Mouse (Mus musculus): ENCODE results near the gene Nfe2l1. TPM values are rescaled to one million over a fixed set of nuclear protein-coding genes. Genes with fewer than 3 reads are reported as not detected.
A peak's percentile ranks its signal among the peaks of the same experiment; 100 is the strongest.
"Not testable (repeated sequence)": the region's sequence is repeated elsewhere in the genome, so short reads cannot be mapped to it uniquely, and the experiment has no call there.

Gene Nfe2l1
- polyA plus RNA-seq, 1 experiment from 2014 or later = 66.5 TPM

DNA sequence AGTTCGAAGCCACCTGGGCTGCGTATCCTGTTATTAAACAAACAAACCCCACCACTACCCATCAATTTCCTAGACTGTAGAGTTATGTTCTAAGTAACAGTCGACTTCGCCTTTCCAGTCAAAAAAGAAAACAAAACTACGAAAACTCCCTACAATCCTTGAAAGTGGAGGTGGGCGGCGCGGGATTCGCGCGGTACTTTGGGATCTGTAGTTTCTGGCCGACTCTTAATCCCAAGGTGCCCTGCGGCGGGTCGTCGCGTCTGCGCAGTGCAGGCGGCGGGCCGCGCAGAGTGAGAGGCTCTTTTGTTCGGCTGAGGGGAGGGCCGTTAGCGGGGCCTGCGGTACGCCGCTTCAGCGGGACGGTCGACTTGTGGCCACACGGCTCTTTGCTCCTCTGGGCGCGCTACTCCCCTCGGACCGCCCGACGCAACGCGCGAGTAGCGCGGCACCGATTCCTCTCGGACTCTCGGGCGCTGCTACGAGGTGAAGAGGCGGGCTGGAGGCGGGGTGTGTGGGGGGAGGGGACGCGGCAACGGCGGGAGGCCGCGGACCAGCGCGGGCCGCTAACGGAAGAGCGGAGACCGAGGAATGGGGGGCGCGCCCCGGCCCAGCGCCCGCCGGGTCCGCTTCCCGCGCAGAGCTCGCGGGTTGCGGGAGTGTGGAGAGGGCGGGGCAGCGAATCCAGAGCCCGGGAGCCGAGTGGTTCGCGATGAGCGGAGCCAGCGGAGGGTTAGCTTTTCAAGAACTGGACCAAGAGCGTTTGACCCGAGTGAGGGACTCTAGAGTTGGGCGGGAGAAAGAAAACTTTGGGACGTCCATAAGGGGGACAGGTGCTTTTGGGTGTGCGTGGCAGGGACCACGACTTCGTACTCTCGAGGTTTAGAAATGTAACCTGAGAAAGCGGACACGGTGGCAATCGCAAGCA is 40.6 kb downstream of the Nfe2l1 start, which contains the start of gene Cbx1:
TSS of gene Cbx1 (plus strand) at position 257 of the 925 bp plus-strand sequence.
- Histone ChIP-seq H3K4me2 (peak within 1 kb of the TSS; percentile 82), H3K36me3 (no peaks in the 10 kb centered on the region), H3K4me1 (replicated peaks) (peaks cover 50% of the 10 kb centered on the region), H3K9me3 (no peaks in the 10 kb centered on the region), H3K27me3 (no peaks in the 10 kb centered on the region), H3K9ac (peak within 1 kb of the TSS; percentile 89), H3K27ac (replicated peaks) (peak within 1 kb of the TSS; percentile 94), H3K4me3 (peak within 1 kb of the TSS; percentile 94)
- WGBS = 1% methylated on average over 88 of the region's 93 CpGs
- ATAC-seq (ENCODE audit: low read depth) = peak; percentile 97

DNA sequence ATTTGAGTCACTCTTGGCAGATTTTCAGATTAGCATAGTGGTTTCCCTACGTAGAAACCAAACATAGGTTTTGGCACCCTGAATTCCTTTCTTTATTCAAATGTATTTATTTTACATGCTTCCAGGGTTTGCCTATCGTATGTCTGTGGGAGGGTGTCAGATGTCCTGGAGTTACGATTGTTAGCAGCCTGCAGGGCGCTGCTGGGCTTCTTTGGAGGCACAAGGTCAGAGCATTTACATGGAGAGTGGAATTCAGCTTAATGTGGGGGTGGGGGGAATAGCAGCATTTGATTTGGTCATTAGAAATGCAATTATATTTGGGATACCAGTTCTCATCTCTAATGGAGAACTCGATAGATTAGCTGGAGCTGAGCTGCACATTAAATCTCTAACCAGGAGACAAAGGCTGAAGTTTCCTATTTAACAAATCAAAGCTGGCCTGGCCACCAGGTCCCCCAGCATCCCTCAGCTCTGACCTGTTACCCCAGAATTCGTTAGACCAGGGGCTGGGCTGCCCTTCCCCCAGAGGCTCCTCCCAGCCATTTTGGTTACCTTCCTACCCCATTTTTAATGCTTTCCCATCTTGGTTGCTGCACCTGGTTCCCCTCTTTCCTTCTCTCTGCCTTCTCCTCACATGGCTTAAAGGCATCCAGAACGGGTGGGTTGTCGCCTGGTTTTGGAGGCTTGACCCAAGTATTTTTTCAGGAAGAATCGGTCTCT is 42.9 kb downstream of the Nfe2l1 start:
- Histone ChIP-seq H3K4me3 (no peak overlapping the region), H3K9ac (no peak overlapping the region), H3K9me3 (no peaks in the 10 kb centered on the region), H3K27me3 (no peaks in the 10 kb centered on the region), H3K36me3 (no peaks in the 10 kb centered on the region), H3K4me2 (no peak overlapping the region), H3K4me1 (replicated peaks) (peaks cover 27% of the 10 kb centered on the region), H3K27ac (replicated peaks) (no peak overlapping the region)
- ATAC-seq (ENCODE audit: low read depth) = no peak
- WGBS = 37% methylated on average over 9 of the region's 9 CpGs

DNA sequence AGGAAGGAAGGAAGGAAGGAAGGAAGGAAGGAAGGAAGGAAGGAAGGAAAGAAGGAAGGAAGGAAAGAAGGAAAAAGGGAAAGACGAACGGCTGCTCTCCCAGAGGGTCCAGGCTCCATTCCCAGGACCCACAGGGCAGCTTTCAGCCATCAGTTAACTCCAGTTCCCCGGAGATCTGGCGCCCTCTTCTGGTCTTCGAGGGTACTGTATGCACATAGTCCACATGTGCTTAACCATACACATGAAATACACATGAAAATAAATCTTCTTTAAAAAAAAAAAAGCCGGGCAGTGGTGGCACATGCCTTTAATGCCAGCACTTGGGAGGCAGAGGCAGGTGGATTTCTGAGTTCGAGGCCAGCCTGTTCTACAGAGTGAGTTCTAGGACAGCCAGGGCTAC is 44.9 kb downstream of the Nfe2l1 start:
- H3K36me3 ChIP-seq; H3K4me2 ChIP-seq; H3K4me1 ChIP-seq (replicated peaks); H3K4me3 ChIP-seq; ATAC-seq (ENCODE audit: low read depth); H3K9ac ChIP-seq; H3K9me3 ChIP-seq; H3K27ac ChIP-seq (replicated peaks); H3K27me3 ChIP-seq: not testable (repeated sequence)
- WGBS = 8% methylated on average over 7 of the region's 7 CpGs

DNA sequence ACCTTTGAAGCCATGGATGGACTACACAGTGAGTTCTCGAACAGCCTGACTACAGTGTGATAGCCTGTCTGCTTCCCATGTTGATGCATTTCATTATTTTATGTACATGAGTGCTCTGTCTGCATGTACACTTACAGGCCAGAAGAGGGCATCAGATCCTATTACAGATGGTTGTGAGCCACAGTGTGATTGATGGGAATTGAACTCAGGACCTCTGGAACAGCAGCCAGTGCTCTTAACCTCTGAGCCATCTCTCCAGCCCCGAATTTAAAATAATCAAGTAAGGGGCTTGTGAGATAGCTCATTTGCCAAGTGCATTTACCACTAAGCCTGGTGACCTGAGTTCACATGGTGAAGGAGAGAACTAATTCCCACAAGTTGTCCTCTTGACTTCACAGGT is 48.3 kb downstream of the Nfe2l1 start:
- H3K9me3 ChIP-seq = no peaks in the 10 kb centered on the region
- no peaks in the 10 kb centered on the region for H3K27me3 ChIP-seq
- H3K27ac ChIP-seq (replicated peaks) = no peak overlapping the region
- no peak overlapping the region for H3K4me2 ChIP-seq
- 83% methylated on average over 2 of the region's 2 CpGs for WGBS
- H3K36me3 ChIP-seq = no peaks in the 10 kb centered on the region
- H3K9ac ChIP-seq = no peak overlapping the region
- ATAC-seq (ENCODE audit: low read depth) = no peak
- no peak overlapping the region for H3K4me3 ChIP-seq
- H3K4me1 ChIP-seq (replicated peaks) = peaks cover 11% of the 10 kb centered on the region

DNA sequence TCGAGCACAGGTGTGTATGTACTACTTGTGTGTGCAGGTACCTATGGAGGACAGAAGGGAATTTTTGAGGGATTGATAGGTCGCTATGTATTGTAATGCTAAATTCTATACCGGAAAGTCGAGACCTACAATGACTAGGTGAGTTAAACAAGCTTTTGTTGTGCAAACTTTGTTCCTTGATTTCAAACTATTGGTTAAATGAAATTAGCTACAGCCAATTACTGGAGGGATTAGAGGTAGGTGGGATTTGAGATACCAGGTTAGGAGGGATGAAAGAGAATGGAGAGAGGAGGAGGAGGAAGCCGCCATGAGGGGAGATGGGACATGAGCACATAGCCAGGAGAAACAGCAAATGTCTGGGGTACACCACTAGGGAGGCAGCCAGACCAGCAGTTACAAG is 49.5 kb downstream of the Nfe2l1 start:
- no peak for ATAC-seq (ENCODE audit: low read depth)

DNA sequence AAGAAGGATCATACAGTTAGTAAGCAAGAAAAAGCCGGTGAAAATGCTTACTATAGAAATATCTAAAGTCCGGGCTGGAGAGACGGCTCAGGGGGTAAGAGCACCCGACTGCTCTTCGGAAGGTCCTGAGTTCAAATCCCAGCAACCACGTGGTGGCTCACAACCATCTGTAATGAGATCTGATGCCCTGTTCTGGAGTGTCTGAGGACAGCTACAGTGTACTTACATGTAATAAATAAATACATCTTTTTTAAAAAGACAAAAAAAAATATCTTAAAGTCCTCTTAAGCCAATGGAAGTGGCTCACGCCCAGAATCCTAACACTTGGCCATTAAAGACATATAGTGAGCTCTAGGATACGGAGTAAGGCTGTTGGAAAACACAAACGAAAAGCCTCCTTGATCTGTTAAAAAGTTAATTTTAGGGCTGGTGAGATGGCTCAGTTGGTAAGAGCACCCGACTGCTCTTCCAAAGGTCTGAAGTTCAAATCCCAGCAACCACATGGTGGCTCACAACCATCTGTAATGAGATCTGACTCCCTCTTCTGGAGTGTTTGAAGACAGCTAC is 51.6 kb downstream of the Nfe2l1 start:
- 73% methylated on average over 10 of the region's 10 CpGs for WGBS
- not testable (repeated sequence) for H3K36me3 ChIP-seq; H3K9me3 ChIP-seq; H3K27me3 ChIP-seq; ATAC-seq (ENCODE audit: low read depth)
- H3K27ac ChIP-seq (replicated peaks) = peak overlapping the region; percentile 90
- H3K9ac ChIP-seq = peak overlapping the region; percentile 60
- H3K4me1 ChIP-seq (replicated peaks) = peaks cover 43% of the 10 kb centered on the region
- H3K4me2 ChIP-seq = peak overlapping the region; percentile 90
- peak overlapping the region; percentile 59 for H3K4me3 ChIP-seq

More for the DNA sequence above, 49.5 kb downstream of the Nfe2l1 start:
- H3K27ac ChIP-seq (replicated peaks) = no peak overlapping the region
- H3K4me2 ChIP-seq = no peak overlapping the region
- no peaks in the 10 kb centered on the region for H3K27me3 ChIP-seq
- H3K4me1 ChIP-seq (replicated peaks) = peaks cover 23% of the 10 kb centered on the region
- H3K9ac ChIP-seq = no peak overlapping the region
- no peak overlapping the region for H3K4me3 ChIP-seq
- no peaks in the 10 kb centered on the region for H3K36me3 ChIP-seq
- 76% methylated on average over 5 of the region's 5 CpGs for WGBS
- H3K9me3 ChIP-seq = no peaks in the 10 kb centered on the region

DNA sequence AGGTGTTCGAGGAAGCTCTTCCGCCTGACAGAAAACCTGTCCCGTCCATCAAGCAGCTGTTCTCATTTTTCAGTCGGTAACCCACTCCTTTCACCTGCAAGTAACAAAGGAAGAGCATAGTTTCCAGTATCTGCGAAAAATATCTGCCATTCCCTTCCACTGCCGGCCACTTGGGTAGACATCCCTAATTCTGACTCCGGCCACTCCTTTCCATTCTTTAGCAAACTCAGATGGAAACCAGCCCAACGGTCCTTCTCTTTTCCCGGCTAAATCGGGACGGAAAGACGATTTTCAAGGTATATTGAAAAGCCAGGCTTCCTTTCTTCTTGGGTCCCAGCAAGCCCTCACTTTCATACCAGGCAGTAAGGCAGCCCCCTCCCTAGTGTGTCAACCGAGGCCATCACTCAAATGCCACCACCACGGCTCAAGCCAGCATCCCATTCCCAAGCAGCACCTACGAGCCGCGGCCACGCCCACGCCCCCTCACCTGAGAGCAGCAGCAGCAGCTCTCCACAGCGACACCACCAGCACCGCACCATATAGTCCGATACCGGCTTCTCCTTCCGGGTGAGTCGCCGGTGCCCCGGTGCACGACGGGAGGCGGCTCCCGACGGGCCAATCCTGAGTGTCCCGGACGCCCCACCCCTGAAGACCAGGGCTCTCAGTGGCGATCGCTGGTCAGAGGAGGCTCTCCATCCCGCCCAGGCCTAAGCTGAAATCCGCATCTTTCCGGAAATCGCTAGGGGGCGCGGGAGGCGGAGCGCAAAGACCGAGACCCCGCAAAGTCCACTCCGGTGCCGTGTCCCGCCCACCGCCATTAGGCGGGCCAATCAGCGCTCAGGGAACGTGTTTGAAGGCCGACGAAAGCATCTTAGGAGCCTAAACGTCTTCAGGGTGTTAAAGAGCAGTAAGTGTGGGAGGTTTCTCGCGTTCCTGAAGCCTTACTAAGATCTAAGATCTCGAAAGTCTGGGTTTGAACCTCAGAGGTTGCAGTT is 52.5 kb downstream of the Nfe2l1 start, which contains the start of gene Snx11:
TSS of gene Snx11 (minus strand) at position 592 of the 995 bp plus-strand sequence.
- peak within 1 kb of the TSS; percentile 90 for H3K4me2 ChIP-seq
- H3K27me3 ChIP-seq = no peaks in the 10 kb centered on the region
- peak within 1 kb of the TSS; percentile 90 for H3K27ac ChIP-seq (replicated peaks)
- H3K4me1 ChIP-seq (replicated peaks) = peaks cover 43% of the 10 kb centered on the region
- peak within 1 kb of the TSS; percentile 59 for H3K4me3 ChIP-seq
- H3K9me3 ChIP-seq = no peaks in the 10 kb centered on the region
- WGBS = 1% methylated on average over 59 of the region's 59 CpGs
- peaks cover 15% of the 10 kb centered on the region for H3K36me3 ChIP-seq
- peak within 1 kb of the TSS; percentile 78 for H3K9ac ChIP-seq
- ATAC-seq (ENCODE audit: low read depth) = peak; percentile 95

DNA sequence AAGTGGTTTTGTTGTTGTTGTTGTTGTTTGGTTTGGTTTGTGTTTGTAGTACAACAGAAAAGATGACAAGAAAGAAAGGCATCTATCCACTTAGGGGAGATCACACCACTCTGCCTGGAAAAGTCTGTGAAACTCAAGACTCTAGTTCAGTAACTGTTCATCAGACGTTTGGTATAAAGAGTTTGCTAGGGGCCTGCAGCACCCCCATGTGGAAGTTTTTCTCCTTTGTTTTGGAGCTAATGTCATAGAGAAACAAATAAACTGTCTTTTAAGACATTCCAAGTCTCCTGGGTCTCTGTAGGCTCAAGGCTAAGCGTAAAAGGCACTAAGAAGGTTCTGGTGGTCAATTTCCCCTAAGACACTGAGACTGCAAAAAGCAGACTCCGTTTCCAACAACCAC is 53.7 kb downstream of the Nfe2l1 start:
- peaks cover 27% of the 10 kb centered on the region for H3K36me3 ChIP-seq
- peaks cover 43% of the 10 kb centered on the region for H3K4me1 ChIP-seq (replicated peaks)
- no peaks in the 10 kb centered on the region for H3K9me3 ChIP-seq
- peak overlapping the region; percentile 90 for H3K27ac ChIP-seq (replicated peaks)
- WGBS = 24% methylated on average over 3 of the region's 3 CpGs
- peak overlapping the region; percentile 78 for H3K9ac ChIP-seq
- H3K4me2 ChIP-seq = peak overlapping the region; percentile 90
- no peak for ATAC-seq (ENCODE audit: low read depth)
- peak overlapping the region; percentile 59 for H3K4me3 ChIP-seq
- no peaks in the 10 kb centered on the region for H3K27me3 ChIP-seq

DNA sequence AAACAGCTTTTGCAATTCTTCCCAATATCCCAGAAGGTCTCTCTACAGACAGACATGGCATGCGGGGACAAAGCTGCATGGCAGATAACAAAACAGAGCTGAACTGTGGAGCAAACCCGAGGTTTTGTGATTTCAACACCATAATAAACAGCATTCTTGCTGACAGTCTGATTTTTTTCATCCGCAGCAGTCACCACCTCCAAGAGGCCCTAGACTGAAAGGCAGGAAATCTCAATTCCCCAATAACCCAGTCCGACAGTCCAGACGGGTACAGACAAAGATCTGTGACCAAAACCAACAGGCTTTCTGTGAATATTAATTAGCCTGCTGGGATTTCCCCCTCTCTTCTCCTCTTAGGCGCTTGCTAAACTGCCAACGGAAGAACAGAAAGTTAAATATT is 54.1 kb downstream of the Nfe2l1 start:
- peak overlapping the region; percentile 59 for H3K4me3 ChIP-seq
- ATAC-seq (ENCODE audit: low read depth) = no peak
- no peaks in the 10 kb centered on the region for H3K27me3 ChIP-seq
- WGBS = 49% methylated on average over 7 of the region's 7 CpGs
- H3K27ac ChIP-seq (replicated peaks) = peak overlapping the region; percentile 90
- H3K4me2 ChIP-seq = peak overlapping the region; percentile 90
- H3K9ac ChIP-seq = peak overlapping the region; percentile 78
- H3K4me1 ChIP-seq (replicated peaks) = peaks cover 43% of the 10 kb centered on the region
- peaks cover 31% of the 10 kb centered on the region for H3K36me3 ChIP-seq
- no peaks in the 10 kb centered on the region for H3K9me3 ChIP-seq

DNA sequence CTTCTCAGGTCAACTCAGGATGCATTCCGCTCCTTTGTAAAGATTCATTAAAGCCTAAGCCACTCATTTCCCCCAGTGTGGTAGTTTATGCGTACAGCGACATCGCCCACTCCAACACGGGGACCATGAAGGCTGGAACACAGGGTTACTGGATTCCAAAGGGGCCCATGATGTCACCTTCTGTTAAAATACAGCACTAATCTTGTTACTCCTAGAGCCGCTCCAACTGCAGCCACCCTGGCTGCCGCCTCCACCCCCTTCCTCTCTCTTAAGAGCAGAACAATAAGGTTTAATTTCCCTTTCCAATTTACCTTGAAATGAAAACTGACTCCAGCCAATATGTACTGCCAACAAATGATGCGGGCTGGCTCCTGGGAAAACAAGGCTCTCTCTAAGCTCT is 54.7 kb downstream of the Nfe2l1 start:
- Histone ChIP-seq H3K9me3 (no peaks in the 10 kb centered on the region), H3K27ac (replicated peaks) (peak overlapping the region; percentile 90), H3K4me1 (replicated peaks) (peaks cover 43% of the 10 kb centered on the region), H3K36me3 (peaks cover 37% of the 10 kb centered on the region), H3K4me3 (peak overlapping the region; percentile 59), H3K27me3 (no peaks in the 10 kb centered on the region), H3K4me2 (peak overlapping the region; percentile 90), H3K9ac (peak overlapping the region; percentile 78)
- ATAC-seq (ENCODE audit: low read depth) = peak; percentile 52; the same call in 1 of the 2 replicates
- WGBS = 57% methylated on average over 8 of the region's 8 CpGs

DNA sequence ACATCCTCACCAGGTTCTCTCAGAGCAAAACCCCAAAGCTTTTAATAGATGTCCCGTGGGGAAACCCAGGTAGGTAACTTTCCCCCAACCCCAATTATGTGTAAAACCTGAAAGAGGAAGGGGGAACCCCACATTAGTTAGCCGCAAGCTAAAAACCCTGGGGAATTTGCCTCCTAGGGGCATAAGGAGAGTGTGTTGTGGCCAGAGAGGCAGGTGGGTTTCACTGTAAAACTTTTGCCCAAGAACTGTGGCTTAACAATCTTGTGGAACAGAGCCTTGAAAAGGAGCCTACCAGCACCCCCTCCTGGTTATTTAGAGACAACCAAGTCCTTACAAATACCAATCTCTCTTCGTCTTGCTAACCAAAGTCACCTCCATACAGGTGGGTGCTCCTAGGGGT is 55.2 kb downstream of the Nfe2l1 start:
- Histone ChIP-seq H3K27ac (replicated peaks) (peak overlapping the region; percentile 90), H3K4me1 (replicated peaks) (peaks cover 43% of the 10 kb centered on the region), H3K9me3 (no peaks in the 10 kb centered on the region), H3K4me3 (peak overlapping the region; percentile 59), H3K4me2 (peak overlapping the region; percentile 90), H3K9ac (peak overlapping the region; percentile 78), H3K27me3 (no peaks in the 10 kb centered on the region), H3K36me3 (peaks cover 42% of the 10 kb centered on the region)
- WGBS = 75% methylated on average over 3 of the region's 3 CpGs
- no peak for ATAC-seq (ENCODE audit: low read depth)
